Mouse (Mus musculus): ENCODE results near the gene Tnpo2.

DNA sequence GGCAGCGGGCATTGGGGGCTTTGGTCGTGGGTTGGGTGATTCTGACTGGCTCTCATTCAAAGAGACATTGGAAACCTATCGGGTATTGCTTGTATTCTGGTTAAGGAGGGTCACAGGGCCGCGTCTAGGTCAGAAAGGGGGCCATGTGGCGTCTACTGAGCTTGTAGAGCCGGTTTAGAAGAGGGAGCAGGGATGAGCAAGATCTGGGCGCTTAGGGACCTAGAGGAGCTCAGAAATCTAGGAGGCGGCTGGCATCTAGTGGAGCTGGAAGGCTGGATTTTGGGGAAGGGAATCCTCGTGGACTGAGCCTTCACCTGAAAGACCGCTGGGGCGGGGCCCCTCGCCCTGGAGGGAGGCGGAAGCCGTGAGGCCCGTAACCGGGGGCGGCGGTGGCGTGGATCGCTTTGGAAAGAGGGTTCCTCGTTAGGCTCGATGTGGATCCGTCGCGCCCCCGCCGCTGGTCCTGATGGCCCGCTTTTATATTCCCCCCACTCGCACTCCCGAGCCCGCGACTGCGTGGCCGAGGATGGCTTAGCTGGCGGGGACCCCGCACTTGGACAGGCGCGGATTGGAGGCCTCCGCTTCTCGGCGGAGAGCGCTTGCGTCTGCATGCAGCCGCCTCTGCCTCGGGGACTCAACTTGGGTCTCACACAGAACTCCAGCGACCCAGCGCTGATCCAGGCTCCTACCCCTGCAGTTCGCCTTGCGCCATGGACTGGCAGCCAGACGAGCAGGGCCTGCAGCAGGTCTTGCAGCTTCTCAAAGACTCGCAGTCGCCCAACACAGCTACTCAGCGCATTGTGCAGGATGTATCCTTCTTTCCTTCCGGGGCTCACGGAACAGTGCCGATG lies 1.2 kb downstream of the Tnpo2 start:
- TF ChIP-seq EP300 (IDR thresholded peaks at IDR 0.05; ENCODE audit: insufficient read depth, low read depth, low read length) = no peak
- no peak for TF ChIP-seq CTCF (IDR thresholded peaks at IDR 0.05)

Data from heart, adult 2 months (tissue).